Mouse (Mus musculus): ENCODE results near the gene Slc44a1.

Slc44a1 gene

DNA sequence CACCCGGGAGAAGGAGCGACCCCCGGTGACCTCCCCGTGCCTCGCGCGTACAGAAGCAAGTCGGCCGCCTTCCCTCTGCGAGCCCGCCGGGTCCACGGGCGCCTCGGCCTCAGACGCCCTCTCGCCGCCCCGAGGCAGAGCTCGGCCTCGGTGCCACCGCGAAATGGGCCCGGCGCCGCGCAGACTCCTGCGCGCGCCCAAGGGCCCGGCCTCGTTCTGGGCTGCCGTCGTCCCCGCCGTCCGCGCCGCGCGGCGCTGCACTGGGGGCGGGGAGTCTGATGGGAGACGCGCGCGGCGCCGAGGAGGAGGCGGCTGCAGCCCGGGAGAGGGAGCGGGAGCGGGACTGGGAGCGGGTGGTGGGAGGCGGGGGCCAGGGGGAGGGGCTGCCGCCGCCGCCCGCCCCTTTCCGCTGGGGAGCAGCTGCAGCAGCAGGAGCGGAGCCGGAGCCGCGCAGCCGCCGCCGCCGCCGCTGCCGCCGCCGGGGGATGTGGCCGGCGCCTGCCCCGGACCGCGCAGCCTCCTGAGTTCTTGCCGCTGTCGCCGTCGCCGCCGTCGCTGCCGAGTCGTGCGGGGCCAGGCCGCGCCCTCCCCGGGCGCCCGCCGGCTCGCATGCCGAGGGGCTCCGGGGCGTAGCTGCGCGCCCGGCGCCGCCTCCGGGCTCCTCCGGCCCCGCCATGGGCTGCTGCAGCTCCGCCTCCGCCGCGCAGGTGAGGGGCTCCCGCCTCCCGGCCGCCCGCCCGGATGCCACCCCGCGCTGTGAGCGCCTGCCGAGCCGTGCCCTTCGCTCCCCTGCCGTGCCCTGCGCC, at the start of gene Slc44a1:
TSS of gene Slc44a1 (plus strand) at position 404 of the 806 bp plus-strand sequence.
- peak; percentile 93 for DNase-seq

GRCm38 (mm10) chr4:53395002-53395401, 45.2 kb upstream of the Slc44a1 start:
- DNase-seq = no peak

DNA sequence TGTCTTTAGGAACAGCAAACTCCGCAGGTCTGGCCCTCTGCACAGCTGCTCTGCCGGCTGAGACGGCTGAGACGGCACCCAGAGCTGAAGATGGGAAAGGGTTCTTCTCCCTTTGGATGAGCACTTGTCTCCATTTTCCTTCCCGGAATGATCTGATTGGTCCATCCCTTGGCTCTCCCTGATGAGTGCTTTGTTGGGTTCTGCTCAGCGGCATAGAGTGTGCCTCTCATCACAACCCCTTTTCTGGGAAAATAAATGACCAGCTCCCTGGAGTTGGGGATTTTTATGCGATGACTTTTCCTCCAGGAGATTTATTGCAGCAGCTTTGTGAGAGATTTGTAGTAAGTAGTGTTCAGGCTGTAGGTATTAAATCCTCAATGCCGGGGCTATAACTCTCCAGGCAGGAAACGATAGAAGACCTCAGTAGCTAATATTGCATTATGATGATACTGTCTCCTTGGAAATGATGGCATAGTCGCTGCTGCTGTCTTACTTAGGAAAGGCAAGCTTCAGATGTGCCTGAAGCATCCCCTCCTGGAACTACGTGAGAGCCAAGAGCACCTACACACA, 43.5 kb upstream of the Slc44a1 start:
- DNase-seq = no peak

GRCm38 (mm10) chr4:53397280-53398117, 42.7 kb upstream of the Slc44a1 start:
- no peak for DNase-seq

DNA sequence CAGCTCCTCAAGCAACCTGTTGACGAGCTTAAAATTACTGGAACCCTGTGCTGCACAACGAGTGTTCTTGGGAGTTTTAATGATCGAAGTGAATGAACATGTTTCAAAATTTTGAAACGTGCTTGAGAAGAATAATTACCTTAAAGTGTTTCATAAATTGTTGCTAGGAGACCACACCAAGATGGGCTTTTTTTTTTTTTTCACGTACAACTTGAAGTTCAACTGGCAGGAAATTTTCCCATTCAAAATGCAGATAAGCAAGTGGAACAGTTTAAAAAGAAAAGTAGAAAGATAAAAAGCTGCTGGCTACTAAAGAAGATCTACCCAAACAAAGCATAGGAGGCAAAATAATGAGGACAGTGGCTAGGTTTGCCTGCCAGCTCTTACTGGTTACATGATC, 41.7 kb upstream of the Slc44a1 start:
- no peak for DNase-seq

GRCm38 (mm10) chr4:53399428-53399827, 40.8 kb upstream of the Slc44a1 start:
- DNase-seq = no peak

DNA sequence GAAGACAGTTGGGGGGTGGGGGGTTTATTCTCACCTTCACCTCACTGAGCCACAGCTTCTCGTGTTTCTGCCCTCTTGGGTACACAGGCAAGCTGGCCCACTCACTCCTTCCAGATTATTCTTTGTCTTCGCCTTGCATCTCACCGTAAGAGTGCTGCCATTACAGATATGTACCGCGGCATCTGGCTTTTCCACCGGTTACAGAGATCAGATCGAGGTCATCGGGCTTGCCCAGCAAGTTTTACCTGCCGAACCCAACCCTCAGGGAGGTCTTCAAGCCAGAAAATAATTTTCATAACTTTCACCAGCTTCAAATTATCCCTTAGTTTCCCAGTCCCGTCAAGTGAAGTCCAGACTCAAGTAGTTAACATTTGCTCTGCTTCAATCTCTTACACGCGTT, 36.8 kb upstream of the Slc44a1 start:
- no peak for DNase-seq

DNA sequence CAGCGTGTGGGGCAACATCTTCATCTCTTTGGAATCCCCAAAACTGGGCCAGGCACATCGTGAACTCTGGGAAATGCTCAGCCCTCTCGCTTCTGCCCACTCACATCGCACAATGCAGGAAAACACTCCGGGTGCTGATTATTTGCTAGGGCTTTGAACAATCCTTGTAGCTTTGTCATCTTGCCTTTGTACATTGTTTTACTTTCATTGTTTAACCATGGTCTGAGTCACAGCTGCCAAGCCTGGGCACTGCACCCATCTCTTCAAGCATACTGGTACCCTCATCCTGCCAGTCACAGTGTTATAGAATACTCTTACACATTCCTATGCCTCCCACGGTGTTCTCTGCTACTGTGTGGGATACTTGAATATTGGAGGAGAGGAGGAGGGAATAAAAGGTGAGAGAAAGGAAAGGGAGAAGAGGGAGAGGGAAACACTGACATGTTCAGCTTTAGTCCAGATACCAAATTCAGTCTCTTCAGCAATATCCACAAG, 35.7 kb upstream of the Slc44a1 start:
- DNase-seq = no peak

DNA sequence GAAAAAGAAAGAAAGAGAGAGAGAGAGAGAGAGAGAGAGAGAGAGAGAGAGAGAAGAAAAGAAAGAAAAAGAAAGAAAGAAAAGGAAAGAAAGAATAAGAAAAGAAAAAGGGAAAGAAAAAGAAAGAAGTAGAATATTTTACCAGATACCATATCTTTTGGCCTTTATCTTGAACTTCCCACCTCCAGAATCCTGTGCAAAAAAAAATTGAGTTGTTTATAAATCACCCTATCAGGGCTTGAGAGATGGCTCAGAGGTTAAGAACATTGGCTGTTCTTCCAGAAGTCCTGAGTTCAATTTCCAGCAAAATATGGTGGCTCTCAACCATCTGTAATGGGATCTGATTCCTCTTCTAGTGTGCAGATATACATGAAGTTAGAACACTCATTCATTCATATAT, 33.3 kb upstream of the Slc44a1 start:
- no peak for DNase-seq

DNA sequence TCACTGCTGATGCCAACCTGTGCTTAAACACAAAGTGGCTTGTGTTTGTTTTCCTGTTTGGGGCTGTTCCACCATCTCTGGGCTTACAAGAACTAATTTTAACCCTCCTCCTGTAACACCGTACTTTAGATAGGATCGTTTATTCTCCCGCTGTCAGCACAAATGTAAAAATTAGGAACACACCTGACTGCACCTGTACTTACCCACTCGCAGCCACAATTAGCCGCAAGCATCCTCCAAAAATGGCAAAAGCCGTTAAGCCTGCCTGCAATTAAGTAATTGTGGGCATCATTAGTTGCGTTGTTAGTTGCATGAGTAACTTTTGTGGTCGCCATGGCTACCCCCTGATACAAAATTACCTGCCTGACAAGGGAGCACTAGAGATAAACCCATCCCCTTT, 31.4 kb upstream of the Slc44a1 start:
- no peak for DNase-seq

DNA sequence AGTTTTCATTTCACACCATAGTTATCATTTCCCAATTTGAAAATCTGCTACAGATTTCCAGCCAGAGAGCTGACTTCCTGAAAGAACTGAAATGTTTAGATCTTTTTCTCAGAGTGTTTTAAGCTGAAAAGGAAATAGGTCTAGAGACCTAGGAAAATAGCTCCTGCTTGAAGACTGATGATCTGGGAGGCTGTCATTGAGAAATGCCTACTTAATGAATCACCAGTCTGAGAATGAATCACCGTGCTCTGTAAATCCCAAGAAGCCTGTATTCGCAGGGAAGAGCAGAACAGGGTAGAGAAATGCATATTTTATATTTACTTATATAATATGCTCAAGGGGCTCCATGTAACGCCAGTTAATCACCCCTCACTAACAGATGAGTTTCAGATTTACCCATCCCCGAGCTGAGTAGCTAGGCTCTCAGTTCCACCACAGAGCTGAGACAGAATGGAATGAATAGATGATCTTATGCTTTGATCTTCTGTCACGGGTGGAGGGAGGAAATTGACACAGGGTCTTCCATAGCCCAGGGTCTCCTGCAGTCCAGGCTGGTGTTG, 30.6 kb upstream of the Slc44a1 start:
- no peak for DNase-seq

DNA sequence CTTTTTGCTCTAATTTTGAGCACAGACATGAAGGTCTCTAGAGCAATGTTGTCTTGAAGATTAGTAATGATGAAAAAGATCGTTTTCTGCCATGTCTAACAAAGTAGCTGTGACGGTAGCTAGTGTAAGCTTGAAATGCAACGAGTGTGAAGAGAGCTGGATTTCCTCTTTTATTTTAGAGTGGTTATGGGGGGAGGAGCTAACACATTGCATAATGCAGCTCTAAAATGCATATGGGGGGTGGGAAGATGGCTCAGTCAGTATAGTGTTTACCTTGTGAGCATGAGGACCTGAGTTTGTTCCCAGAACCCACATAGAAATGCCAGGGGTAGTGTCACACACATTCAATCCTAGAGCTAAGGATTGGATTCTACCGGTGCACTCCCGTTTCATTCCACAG, 29.5 kb upstream of the Slc44a1 start:
- DNase-seq = no peak

DNA sequence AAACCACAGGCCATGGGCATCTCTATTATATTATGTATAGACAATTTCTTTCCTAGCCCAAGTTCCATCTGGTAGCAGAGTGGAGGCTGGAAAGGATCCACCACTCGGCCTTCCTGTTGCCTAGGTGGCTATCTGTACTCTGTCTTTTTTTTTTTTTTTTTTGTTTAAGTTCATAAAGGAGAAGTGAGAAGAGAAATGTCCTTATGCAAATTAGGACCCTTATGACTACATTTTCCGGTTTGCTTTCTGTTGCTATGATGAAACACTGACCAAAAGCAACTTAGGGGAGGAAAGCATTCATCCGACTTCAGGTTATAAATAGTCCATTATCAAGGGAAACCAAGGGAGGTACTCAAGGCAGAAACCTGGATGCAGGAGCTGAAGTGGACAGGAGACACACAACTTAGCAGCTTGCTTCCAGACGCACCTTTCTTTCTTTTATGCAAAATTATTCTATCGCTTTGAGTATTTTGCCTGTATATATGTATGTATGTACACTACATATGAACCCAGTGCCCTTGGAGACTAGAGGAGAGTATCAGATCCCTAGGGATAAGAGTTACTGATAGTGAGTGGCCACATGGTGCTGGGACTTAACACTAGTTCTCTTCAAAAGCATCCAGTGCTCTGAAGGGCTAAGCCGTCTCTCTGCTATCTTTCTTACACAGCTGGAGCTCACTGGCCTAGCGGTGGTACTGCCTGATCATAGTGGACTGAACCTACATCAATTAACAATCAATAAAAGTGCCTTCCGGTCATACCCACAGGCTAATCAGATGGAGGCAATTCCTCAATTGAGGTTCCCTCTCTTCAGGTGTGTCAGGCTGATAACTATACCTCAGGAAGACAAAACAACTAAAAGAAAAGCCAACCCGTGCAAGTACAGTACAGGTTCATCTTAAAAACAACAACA, 28.0 kb upstream of the Slc44a1 start:
- no peak for DNase-seq

GRCm38 (mm10) chr4:53412991-53413390, 27.2 kb upstream of the Slc44a1 start:
- DNase-seq = no peak

- no peak for DNase-seq
These were observed 26.0 kb upstream of the Slc44a1 start for GRCm38 (mm10) chr4:53414031-53414797.

GRCm38 (mm10) chr4:53415873-53416637, 24.2 kb upstream of the Slc44a1 start:
- peak; percentile 81 for DNase-seq

GRCm38 (mm10) chr4:53416928-53417327, 23.3 kb upstream of the Slc44a1 start:
- peak; percentile 44 for DNase-seq

DNA sequence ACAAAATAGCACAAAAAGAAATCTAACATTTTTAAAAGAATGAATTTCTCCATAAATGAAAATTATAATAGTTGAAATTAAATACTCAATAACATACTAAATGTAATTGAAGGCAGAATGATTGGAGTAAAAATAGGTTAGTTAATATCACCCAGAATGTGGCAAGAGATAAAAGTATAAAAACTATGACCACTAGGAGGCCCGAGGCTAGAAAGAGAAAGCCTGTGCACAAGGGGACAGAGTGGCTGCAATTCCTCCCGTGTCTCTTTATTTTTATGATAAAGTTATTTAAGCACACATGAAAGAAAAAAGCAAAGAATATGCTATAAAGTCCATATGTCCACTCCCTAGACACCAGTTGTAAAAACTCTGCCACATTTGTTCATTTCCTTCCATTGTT, 17.4 kb upstream of the Slc44a1 start:
- no peak for DNase-seq

GRCm38 (mm10) chr4:53427120-53427519, 13.1 kb upstream of the Slc44a1 start:
- no peak for DNase-seq

- DNase-seq = no peak
These were observed 9.7 kb upstream of the Slc44a1 start for GRCm38 (mm10) chr4:53430522-53430921.
